ENCODE assay signal across 16 mouse cellular contexts in genomic region chr5:113780082-113780752, GRCm38 (mm10). TPM values are rescaled to one million over a fixed set of nuclear protein-coding genes. Genes with fewer than 3 reads are reported as not detected.
DNase-seq lines count a peak whose midpoint lies in the region; ATAC-seq lines count a peak whose summit lies in the region.
"Had no signal": no experiment of that assay in that cellular context is flagged by ENCODE, and none has a peak within 500 bp of the region (broad histone marks: within the 10 kb centered on the region; RNA-seq: fewer than 3 reads in every experiment).

No protein-coding gene starts in this region.

- H3K36me3 ChIP-seq in hindbrain, embryonic 13.5 days = peaks cover 36% of the 10 kb centered on the region
- H3K36me3 ChIP-seq in hindbrain, embryonic 11.5 days (ENCODE audit: control insufficient read depth, insufficient read depth, low read length) = peaks cover 4% of the 10 kb centered on the region
- peaks cover 24% of the 10 kb centered on the region for H3K36me3 ChIP-seq in embryonic facial prominence, embryonic 12.5 days
- peaks cover 24% of the 10 kb centered on the region for H3K36me3 ChIP-seq in embryonic facial prominence, embryonic 15.5 days
- H3K36me3 ChIP-seq in liver, embryonic 13.5 days = peaks cover 35% of the 10 kb centered on the region

- no peaks in the 10 kb centered on the region for H3K9me3 ChIP-seq in hindbrain, embryonic 13.5 days
- H3K9me3 ChIP-seq in hindbrain, embryonic 11.5 days (ENCODE audit: control insufficient read depth, low read length) = no peaks in the 10 kb centered on the region
- H3K9me3 ChIP-seq in embryonic facial prominence, embryonic 12.5 days = no peaks in the 10 kb centered on the region
- H3K9me3 ChIP-seq in embryonic facial prominence, embryonic 15.5 days (replicated peaks) = no peaks in the 10 kb centered on the region
- H3K9me3 ChIP-seq in liver, embryonic 13.5 days (replicated peaks) = no peaks in the 10 kb centered on the region
- H3K9me3 ChIP-seq: intestine, embryonic 15.5 days; liver, embryonic 15.5 days had no signal

- DNase-seq in hindbrain, embryonic 11.5 days (ENCODE audit: low spot score) = no peak
- DNase-seq in liver, embryonic 13.5 days = no peak
- DNase-seq in urinary bladder, adult 2 months (ENCODE audit: low spot score) = no peak
- no peak for DNase-seq in layer of hippocampus, adult 9-10 months (ENCODE audit: low spot score)
- DNase-seq: cerebellum, postnatal 36 days; kidney, postnatal 25 days; layer of hippocampus, postnatal 36 days; lung, postnatal 4 days; right cerebral cortex, postnatal 25 days had no signal

- H3K27me3 ChIP-seq in hindbrain, embryonic 13.5 days = peaks cover 30% of the 10 kb centered on the region
- no peaks in the 10 kb centered on the region for H3K27me3 ChIP-seq in hindbrain, embryonic 11.5 days (ENCODE audit: control insufficient read depth, insufficient read depth, low read length)
- no peaks in the 10 kb centered on the region for H3K27me3 ChIP-seq in embryonic facial prominence, embryonic 12.5 days
- H3K27me3 ChIP-seq in embryonic facial prominence, embryonic 15.5 days = no peaks in the 10 kb centered on the region
- peaks cover 23% of the 10 kb centered on the region for H3K27me3 ChIP-seq in liver, embryonic 13.5 days
- H3K27me3 ChIP-seq: intestine, embryonic 15.5 days had no signal

- WGBS in hindbrain, embryonic 13.5 days = 96% methylated on average over 3 of the region's 3 CpGs
- WGBS in hindbrain, embryonic 11.5 days = 94% methylated on average over 3 of the region's 3 CpGs
- WGBS in embryonic facial prominence, embryonic 12.5 days = 96% methylated on average over 3 of the region's 3 CpGs
- 95% methylated on average over 3 of the region's 3 CpGs for WGBS in embryonic facial prominence, embryonic 15.5 days
- WGBS in liver, embryonic 13.5 days (ENCODE audit: insufficient replicate concordance) = 79% methylated on average over 3 of the region's 3 CpGs

- peak; percentile 39; the same call in 1 of the 2 replicates for ATAC-seq in hindbrain, embryonic 13.5 days (ENCODE audit: low FRiP score)
- ATAC-seq in hindbrain, embryonic 11.5 days (ENCODE audit: low FRiP score) = no peak
- peak; percentile 39 for ATAC-seq in embryonic facial prominence, embryonic 12.5 days (ENCODE audit: insufficient number of reproducible peaks, insufficient read depth, low FRiP score, low TSS enrichment)
- 0 out of 2 replicates have a peak, but pooled peaks have one; percentile 7 for ATAC-seq in embryonic facial prominence, embryonic 15.5 days (ENCODE audit: insufficient number of reproducible peaks, low FRiP score, low TSS enrichment, low read depth)
- peak; percentile 27 for ATAC-seq in liver, embryonic 13.5 days (ENCODE audit: low read depth)
- ATAC-seq: CD4-positive, CD25-positive, alpha-beta regulatory T cell, adult 4 months; intestine, embryonic 15.5 days had no signal

- H3K4me1 ChIP-seq in hindbrain, embryonic 13.5 days (replicated peaks) = no peaks in the 10 kb centered on the region
- H3K4me1 ChIP-seq in hindbrain, embryonic 11.5 days (replicated peaks; ENCODE audit: control insufficient read depth, insufficient read depth, low read length) = no peaks in the 10 kb centered on the region
- peaks cover 18% of the 10 kb centered on the region for H3K4me1 ChIP-seq in embryonic facial prominence, embryonic 12.5 days
- peaks cover 36% of the 10 kb centered on the region for H3K4me1 ChIP-seq in embryonic facial prominence, embryonic 15.5 days
- H3K4me1 ChIP-seq in liver, embryonic 13.5 days (replicated peaks) = 0 out of 2 replicates have a peak, but pooled peaks cover 5% of the 10 kb centered on the region

- H3K4me3 ChIP-seq in hindbrain, embryonic 13.5 days = no peak overlapping the region
- H3K4me3 ChIP-seq in hindbrain, embryonic 11.5 days (ENCODE audit: low read depth, low read length) = no peak overlapping the region
- no peak overlapping the region for H3K4me3 ChIP-seq in embryonic facial prominence, embryonic 12.5 days
- no peak overlapping the region for H3K4me3 ChIP-seq in embryonic facial prominence, embryonic 15.5 days (replicated peaks)
- no peak overlapping the region for H3K4me3 ChIP-seq in liver, embryonic 13.5 days (replicated peaks)
- H3K4me3 ChIP-seq: erythroblast, embryonic 14.5 days; intestine, embryonic 15.5 days; liver, embryonic 15.5 days had no signal

- H3K27ac ChIP-seq in hindbrain, embryonic 13.5 days = no peak overlapping the region
- H3K27ac ChIP-seq in hindbrain, embryonic 11.5 days (ENCODE audit: low read depth, low read length) = no peak overlapping the region
- no peak overlapping the region for H3K27ac ChIP-seq in embryonic facial prominence, embryonic 12.5 days
- H3K27ac ChIP-seq in embryonic facial prominence, embryonic 15.5 days (replicated peaks) = no peak overlapping the region
- H3K27ac ChIP-seq in liver, embryonic 13.5 days = no peak overlapping the region
- H3K27ac ChIP-seq: liver, embryonic 15.5 days had no signal

- H3K9ac ChIP-seq in hindbrain, embryonic 13.5 days = no peak overlapping the region
- H3K9ac ChIP-seq in hindbrain, embryonic 11.5 days (ENCODE audit: low read depth, low read length) = no peak overlapping the region
- H3K9ac ChIP-seq in embryonic facial prominence, embryonic 12.5 days = no peak overlapping the region
- H3K9ac ChIP-seq in embryonic facial prominence, embryonic 15.5 days = no peak overlapping the region
- no peak overlapping the region for H3K9ac ChIP-seq in liver, embryonic 13.5 days
- H3K9ac ChIP-seq: intestine, embryonic 15.5 days; liver, embryonic 15.5 days had no signal

- H3K4me2 ChIP-seq in hindbrain, embryonic 13.5 days = no peak overlapping the region
- no peak overlapping the region for H3K4me2 ChIP-seq in hindbrain, embryonic 11.5 days (replicated peaks; ENCODE audit: low read depth, low read length)
- no peak overlapping the region for H3K4me2 ChIP-seq in embryonic facial prominence, embryonic 12.5 days (replicated peaks)
- H3K4me2 ChIP-seq in embryonic facial prominence, embryonic 15.5 days (replicated peaks) = no peak overlapping the region
- no peak overlapping the region for H3K4me2 ChIP-seq in liver, embryonic 13.5 days
- H3K4me2 ChIP-seq: intestine, embryonic 15.5 days; liver, embryonic 15.5 days had no signal

RNA-seq across cellular contexts. Expression of gene Iscu, which starts 7.7 kb away (rescaled TPM):
- 91.5 and 93.4 TPM in 2 replicates for polyA plus RNA-seq in hindbrain, embryonic 13.5 days (2015; fragmentation: Nextera tagmentation; extraction: Ambion mirVana)
- 108 TPM in 2 replicates for polyA plus RNA-seq in hindbrain, embryonic 11.5 days (2014; fragmentation: Nextera tagmentation; extraction: Ambion mirVana)
- polyA plus RNA-seq in embryonic facial prominence, embryonic 12.5 days (2016; fragmentation: Nextera tagmentation; extraction: Ambion mirVana) = 109 and 111 TPM in 2 replicates
- polyA plus RNA-seq in embryonic facial prominence, embryonic 15.5 days (2015; fragmentation: Nextera tagmentation; extraction: Ambion mirVana) = 102 and 106 TPM in 2 replicates
- polyA plus RNA-seq in liver, embryonic 13.5 days (2015; fragmentation: Nextera tagmentation; extraction: Ambion mirVana) = 104 and 106 TPM in 2 replicates
- polyA plus RNA-seq in urinary bladder, adult 2 months (2012; rRNA removed) = 214 and 229 TPM in 2 replicates

RNA-seq across cellular contexts. Expression of gene Sart3, which starts 7.9 kb away (rescaled TPM):
- 44.0 and 46.0 TPM in 2 replicates for polyA plus RNA-seq in hindbrain, embryonic 13.5 days (2015; fragmentation: Nextera tagmentation; extraction: Ambion mirVana)
- 45.1 and 51.1 TPM in 2 replicates for polyA plus RNA-seq in hindbrain, embryonic 11.5 days (2014; fragmentation: Nextera tagmentation; extraction: Ambion mirVana)
- polyA plus RNA-seq in embryonic facial prominence, embryonic 12.5 days (2016; fragmentation: Nextera tagmentation; extraction: Ambion mirVana) = 87.8 and 88.3 TPM in 2 replicates
- 47.9 and 48.0 TPM in 2 replicates for polyA plus RNA-seq in embryonic facial prominence, embryonic 15.5 days (2015; fragmentation: Nextera tagmentation; extraction: Ambion mirVana)
- polyA plus RNA-seq in liver, embryonic 13.5 days (2015; fragmentation: Nextera tagmentation; extraction: Ambion mirVana) = 21.2 and 24.2 TPM in 2 replicates
- polyA plus RNA-seq in urinary bladder, adult 2 months (2012; rRNA removed) = 17.0 and 22.8 TPM in 2 replicates

RNA-seq across cellular contexts. Expression of gene Tmem119, which starts 20.1 kb away (rescaled TPM):
- 8.7 and 10.4 TPM in 2 replicates for polyA plus RNA-seq in hindbrain, embryonic 13.5 days (2015; fragmentation: Nextera tagmentation; extraction: Ambion mirVana)
- 18.8 and 21.3 TPM in 2 replicates for polyA plus RNA-seq in hindbrain, embryonic 11.5 days (2014; fragmentation: Nextera tagmentation; extraction: Ambion mirVana)
- 116 and 118 TPM in 2 replicates for polyA plus RNA-seq in embryonic facial prominence, embryonic 12.5 days (2016; fragmentation: Nextera tagmentation; extraction: Ambion mirVana)
- 197 and 220 TPM in 2 replicates for polyA plus RNA-seq in embryonic facial prominence, embryonic 15.5 days (2015; fragmentation: Nextera tagmentation; extraction: Ambion mirVana)
- polyA plus RNA-seq in liver, embryonic 13.5 days (2015; fragmentation: Nextera tagmentation; extraction: Ambion mirVana) = 3.8 TPM in 2 replicates
- polyA plus RNA-seq in urinary bladder, adult 2 months (2012; rRNA removed) = 42.0 and 42.1 TPM in 2 replicates
- polyA plus RNA-seq: CD4-positive, CD25-positive, alpha-beta regulatory T cell, adult 4 months had no signal

RNA-seq across cellular contexts. Expression of gene Ficd, which starts 44.6 kb away (rescaled TPM):
- 8.0 and 8.2 TPM in 2 replicates for polyA plus RNA-seq in hindbrain, embryonic 13.5 days (2015; fragmentation: Nextera tagmentation; extraction: Ambion mirVana)
- polyA plus RNA-seq in hindbrain, embryonic 11.5 days (2014; fragmentation: Nextera tagmentation; extraction: Ambion mirVana) = 3.3 and 3.8 TPM in 2 replicates
- polyA plus RNA-seq in embryonic facial prominence, embryonic 12.5 days (2016; fragmentation: Nextera tagmentation; extraction: Ambion mirVana) = 4.9 and 5.1 TPM in 2 replicates
- 8.5 and 8.7 TPM in 2 replicates for polyA plus RNA-seq in embryonic facial prominence, embryonic 15.5 days (2015; fragmentation: Nextera tagmentation; extraction: Ambion mirVana)
- polyA plus RNA-seq in liver, embryonic 13.5 days (2015; fragmentation: Nextera tagmentation; extraction: Ambion mirVana) = 2.2 and 2.5 TPM in 2 replicates
- 6.2 and 7.8 TPM in 2 replicates for polyA plus RNA-seq in urinary bladder, adult 2 months (2012; rRNA removed)

RNA-seq across cellular contexts. Expression of gene Selplg, which starts 52.2 kb away (rescaled TPM):
- polyA plus RNA-seq in hindbrain, embryonic 13.5 days (2015; fragmentation: Nextera tagmentation; extraction: Ambion mirVana) = 1.7 and 1.9 TPM in 2 replicates
- polyA plus RNA-seq in hindbrain, embryonic 11.5 days (2014; fragmentation: Nextera tagmentation; extraction: Ambion mirVana) = 0.96 and 1.0 TPM in 2 replicates
- 1.5 and 1.9 TPM in 2 replicates for polyA plus RNA-seq in embryonic facial prominence, embryonic 12.5 days (2016; fragmentation: Nextera tagmentation; extraction: Ambion mirVana)
- 5.3 TPM in 2 replicates for polyA plus RNA-seq in embryonic facial prominence, embryonic 15.5 days (2015; fragmentation: Nextera tagmentation; extraction: Ambion mirVana)
- 10.1 and 11.6 TPM in 2 replicates for polyA plus RNA-seq in liver, embryonic 13.5 days (2015; fragmentation: Nextera tagmentation; extraction: Ambion mirVana)
- polyA plus RNA-seq in urinary bladder, adult 2 months (2012; rRNA removed) = 8.2 and 10.4 TPM in 2 replicates
